Mouse (Mus musculus) MEL (cell line): ENCODE measurements around the gene Mboat2. TPM values are rescaled to one million over a fixed set of nuclear protein-coding genes. Genes with fewer than 3 reads are reported as not detected.

Source experiments
- DNase-seq: peaks from one replicate; pipeline ENCODE4 v3.0.0; 2011; ENCODE audit warnings: low read depth, low spot score
- H3K27ac ChIP-seq: 2 replicates; pipeline ENCODE4 v1.5.1; 2012; ENCODE audit warnings: low read depth, mild to moderate bottlenecking, control low read depth, low read length, moderate library complexity; ENCODE audit not compliant: control insufficient read depth
- H3K27me3 ChIP-seq, 2 experiments: fragments of 150-350 bp in 1 of 2; sonication (generic) in 1 of 2; 2 replicates each; pipeline ENCODE4 v1.6.1; 2012; ENCODE audit warnings: low read length in 2 of 2, mild to moderate bottlenecking in 2 of 2, improper control_type of control experiment in 1 of 2, moderate library complexity in 1 of 2; ENCODE audit not compliant: insufficient read depth in 2 of 2, control insufficient read depth in 1 of 2
- H3K36me3 ChIP-seq, 2 experiments: 2 replicates each; pipeline ENCODE4 v1.6.1; 2012 to 2014; ENCODE audit warnings: low read length in 2 of 2, improper control_type of control experiment in 1 of 2, inconsistent platforms in 1 of 2, mild to moderate bottlenecking in 1 of 2; ENCODE audit not compliant: insufficient read depth in 2 of 2, control insufficient read depth in 1 of 2
- H3K4me1 ChIP-seq, 2 experiments: fragments of 150-350 bp in 1 of 2; sonication (generic) in 1 of 2; 2 replicates each; pipeline ENCODE4 v1.6.1; 2012; ENCODE audit warnings: low read length in 2 of 2, improper control_type of control experiment in 1 of 2, mild to moderate bottlenecking in 1 of 2; ENCODE audit not compliant: insufficient read depth in 2 of 2, control insufficient read depth in 1 of 2
- H3K4me3 ChIP-seq, 2 experiments: fragments of 150-350 bp in 1 of 2; sonication (generic) in 1 of 2; 2 replicates each; pipeline ENCODE4 v1.5.1; 2012; ENCODE audit warnings: low read depth in 2 of 2, low read length in 2 of 2, mild to moderate bottlenecking in 2 of 2, moderate library complexity in 2 of 2, control low read depth in 1 of 2, improper control_type of control experiment in 1 of 2; ENCODE audit not compliant: control insufficient read depth in 1 of 2, insufficient read depth in 1 of 2
- H3K79me2 ChIP-seq: 2 replicates; pipeline ENCODE4 v1.6.1; 2012; ENCODE audit warnings: mild to moderate bottlenecking, low read length, moderate library complexity; ENCODE audit not compliant: control insufficient read depth, poor library complexity, insufficient read depth
- H3K9ac ChIP-seq: 2 replicates; pipeline ENCODE4 v1.6.1; 2012; ENCODE audit warnings: low read depth, mild to moderate bottlenecking, control low read depth, low read length, moderate library complexity; ENCODE audit not compliant: control insufficient read depth, poor library complexity, severe bottlenecking
- H3K9me3 ChIP-seq: fragments of 150-350 bp; sonication (generic); replicated peaks from 2 replicates; pipeline ENCODE4 v1.6.1; 2012; ENCODE audit warnings: mild to moderate bottlenecking, low read length, improper control_type of control experiment, moderate library complexity; ENCODE audit not compliant: insufficient read depth
- BHLHE40 ChIP-seq: IDR thresholded peaks from 2 replicates; pipeline ENCODE4 v1.6.1; 2012; ENCODE audit warnings: low read depth, mild to moderate bottlenecking, inconsistent platforms, low read length, improper control_type of control experiment, borderline replicate concordance
- CHD1 ChIP-seq: IDR thresholded peaks from 2 replicates; pipeline ENCODE4 v1.6.1; 2012; ENCODE audit warnings: low read depth, mild to moderate bottlenecking, inconsistent platforms, low read length, improper control_type of control experiment
- CHD2 ChIP-seq: IDR thresholded peaks from 2 replicates; pipeline ENCODE4 v1.6.1; 2011; ENCODE audit warnings: low read length, improper control_type of control experiment
- CTCF ChIP-seq, 3 experiments: IDR thresholded peaks in 2 of 3; conservative IDR thresholded peaks in 1 of 3; 2 replicates each; pipeline ENCODE4 v1.5.1; 2011 to 2012; ENCODE audit warnings: low read length in 3 of 3, low read depth in 2 of 3, mild to moderate bottlenecking in 2 of 3, improper control_type of control experiment in 1 of 3, inconsistent platforms in 1 of 3, mixed read lengths in 1 of 3, moderate library complexity in 1 of 3; ENCODE audit not compliant: control insufficient read depth in 1 of 3, insufficient read depth in 1 of 3, poor library complexity in 1 of 3, severe bottlenecking in 1 of 3
- ELF1 ChIP-seq: IDR thresholded peaks from 2 replicates; pipeline ENCODE4 v1.6.1; 2014; ENCODE audit warnings: low read depth, mild to moderate bottlenecking, inconsistent platforms, low read length, improper control_type of control experiment, moderate library complexity
- EP300 ChIP-seq, 2 experiments: IDR thresholded peaks; 2 replicates each; pipeline ENCODE4 v1.6.1; 2011; ENCODE audit warnings: improper control_type of control experiment in 2 of 2, low read length in 2 of 2, low read depth in 1 of 2, mild to moderate bottlenecking in 1 of 2
- GATA1 ChIP-seq: IDR thresholded peaks from 2 replicates; pipeline ENCODE4 v1.6.1; 2011; ENCODE audit warnings: low read depth, low read length, improper control_type of control experiment
- HCFC1 ChIP-seq: IDR thresholded peaks from 2 replicates; pipeline ENCODE4 v1.6.1; 2012; ENCODE audit warnings: low read depth, mild to moderate bottlenecking, inconsistent platforms, low read length, improper control_type of control experiment, moderate library complexity
- JUND ChIP-seq: IDR thresholded peaks from 2 replicates; pipeline ENCODE4 v1.6.1; 2011; ENCODE audit warnings: low read depth, mild to moderate bottlenecking, improper control_type of control experiment, low read length
- KAT2A ChIP-seq: conservative IDR thresholded peaks from 2 replicates; pipeline ENCODE4 v1.6.1; 2012; ENCODE audit warnings: low read depth, low read length, improper control_type of control experiment, inconsistent platforms
- MAFK ChIP-seq: IDR thresholded peaks from 2 replicates; pipeline ENCODE4 v1.6.1; 2011; ENCODE audit warnings: low read depth, mild to moderate bottlenecking, low read length, improper control_type of control experiment, borderline replicate concordance
- MAX ChIP-seq: IDR thresholded peaks from 2 replicates; pipeline ENCODE4 v1.6.1; 2011; ENCODE audit warnings: low read length, improper control_type of control experiment
- MAZ ChIP-seq: IDR thresholded peaks from 2 replicates; pipeline ENCODE4 v1.6.1; 2012; ENCODE audit warnings: low read depth, mild to moderate bottlenecking, inconsistent platforms, low read length, improper control_type of control experiment
- MXI1 ChIP-seq: IDR thresholded peaks from 2 replicates; pipeline ENCODE4 v1.6.1; 2011; ENCODE audit warnings: mild to moderate bottlenecking, low read depth, low read length, improper control_type of control experiment
- MYB ChIP-seq: IDR thresholded peaks from 2 replicates; pipeline ENCODE4 v1.6.1; 2011; ENCODE audit warnings: mild to moderate bottlenecking, low read depth, low read length, improper control_type of control experiment
- MYC ChIP-seq: IDR thresholded peaks from 2 replicates; pipeline ENCODE4 v1.6.1; 2011; ENCODE audit warnings: low read depth, mild to moderate bottlenecking, low read length, improper control_type of control experiment, moderate library complexity
- NRF1 ChIP-seq: IDR thresholded peaks from 2 replicates; pipeline ENCODE4 v1.6.1; 2014; ENCODE audit warnings: low read depth, mild to moderate bottlenecking, inconsistent platforms, low read length, improper control_type of control experiment, moderate library complexity; ENCODE audit not compliant: poor library complexity, insufficient read depth, severe bottlenecking
- POLR2A ChIP-seq, 2 experiments: IDR thresholded peaks; 2 replicates each; pipeline ENCODE4 v1.6.1; 2011 to 2012; ENCODE audit warnings: low read length in 2 of 2, mild to moderate bottlenecking in 2 of 2, control low read depth in 1 of 2, improper control_type of control experiment in 1 of 2, low read depth in 1 of 2, moderate library complexity in 1 of 2; ENCODE audit not compliant: control insufficient read depth in 1 of 2, insufficient read depth in 1 of 2, poor library complexity in 1 of 2
- POLR2AphosphoS2 ChIP-seq: IDR thresholded peaks from 2 replicates; pipeline ENCODE4 v1.6.1; 2011; ENCODE audit warnings: low read length, improper control_type of control experiment
- POLR2AphosphoS5 ChIP-seq: IDR thresholded peaks from 2 replicates; pipeline ENCODE4 v1.6.1; 2012; ENCODE audit warnings: low read depth, borderline replicate concordance, mild to moderate bottlenecking, inconsistent platforms, low read length, moderate library complexity, mixed read lengths
- RCOR1 ChIP-seq: IDR thresholded peaks from 2 replicates; pipeline ENCODE4 v1.6.1; 2012; ENCODE audit warnings: low read depth, mild to moderate bottlenecking, inconsistent platforms, low read length, improper control_type of control experiment
- SIN3A ChIP-seq: IDR thresholded peaks from 2 replicates; pipeline ENCODE4 v1.6.1; 2012; ENCODE audit warnings: low read length, improper control_type of control experiment, inconsistent platforms
- SMC3 ChIP-seq: IDR thresholded peaks from 2 replicates; pipeline ENCODE4 v1.6.1; 2011; ENCODE audit warnings: low read depth, low read length, improper control_type of control experiment
- TAL1 ChIP-seq: IDR thresholded peaks from 2 replicates; pipeline ENCODE4 v1.6.1; 2012; ENCODE audit warnings: mild to moderate bottlenecking, inconsistent platforms, low read length, moderate library complexity, mixed read lengths
- UBTF ChIP-seq: IDR thresholded peaks from 2 replicates; pipeline ENCODE4 v1.6.1; 2012; ENCODE audit warnings: low read depth, mild to moderate bottlenecking, inconsistent platforms, low read length, improper control_type of control experiment, moderate library complexity, borderline replicate concordance; ENCODE audit not compliant: insufficient read depth
- ZC3H11A ChIP-seq: IDR thresholded peaks from 2 replicates; pipeline ENCODE4 v1.6.1; 2012; ENCODE audit warnings: low read depth, mild to moderate bottlenecking, inconsistent platforms, low read length, improper control_type of control experiment
- ZKSCAN1 ChIP-seq: IDR thresholded peaks from 2 replicates; pipeline ENCODE4 v1.6.1; 2012; ENCODE audit warnings: low read depth, mild to moderate bottlenecking, inconsistent platforms, low read length, improper control_type of control experiment, moderate library complexity
- ZMIZ1 ChIP-seq: IDR thresholded peaks from 2 replicates; pipeline ENCODE4 v1.6.1; 2012; ENCODE audit warnings: low read depth, mild to moderate bottlenecking, inconsistent platforms, low read length, improper control_type of control experiment, moderate library complexity
- ZNF384 ChIP-seq: IDR thresholded peaks from 2 replicates; pipeline ENCODE4 v1.6.1; 2012; ENCODE audit warnings: low read depth, mild to moderate bottlenecking, inconsistent platforms, low read length, improper control_type of control experiment
- polyA plus RNA-seq, 2 experiments: library from polyadenylated mRNA; stranded (reverse) in 1 of 2; unstranded in 1 of 2; fragments of >175 nt in 1 of 2; fragments of >200 nt in 1 of 2; gene quantifications; 2 replicates each; pipeline versions ENCODE4 v1.2.1 to v1.2.4; 2012; ENCODE audit warnings: low replicate concordance in 2 of 2, low read depth in 1 of 2; ENCODE audit not compliant: insufficient read length in 2 of 2, insufficient read depth in 1 of 2, missing spikeins in 1 of 2
- total RNA-seq: library from RNA; depleted of rRNA; stranded (reverse); fragments of 300-350 nt; gene quantifications from 2 replicates; pipeline ENCODE4 v1.2.3, GENCODE M21; 2012

Mboat2 gene
- total and polyA plus RNA-seq, 3 experiments, result 13.5 TPM; not detected in 1

- H3K27ac ChIP-seq, result peak overlapping the region; percentile 11
- H3K9me3 ChIP-seq, result no peaks in the 10 kb centered on the region
- peaks cover 17 to 37% of the 10 kb centered on the region in 2 experiments for H3K4me1 ChIP-seq
- no peak overlapping the region for H3K4me3 ChIP-seq
- DNase-seq, result no peak
- H3K9ac ChIP-seq, result no peak overlapping the region
- no peaks in the 10 kb centered on the region for H3K79me2 ChIP-seq
- H3K36me3 ChIP-seq, result peaks cover 0 to 38% of the 10 kb centered on the region in 2 experiments; a peak in 3 of 4 replicates
- TF ChIP-seq CHD2 (no peak), CHD1 (no peak), RCOR1 (no peak), TAL1 (peak; percentile 44), POLR2AphosphoS5 (no peak), MAZ (no peak), SIN3A (no peak), MAX (no peak), ZKSCAN1 (no peak), MYC (no peak), UBTF (no peak), NRF1 (no peak), EP300 (IDR thresholded peaks at IDR 0.05; ENCODE audit: low read depth in 1 of 2, low read length in 2 of 2) (peak in 1 of 2 experiments; percentile 26; a peak in 1 of 4 replicates), HCFC1 (no peak), MAFK (no peak), ZNF384 (no peak), BHLHE40 (no peak)
- no peaks in the 10 kb centered on the region for H3K27me3 ChIP-seq
These were observed 56.1 kb downstream of the Mboat2 start for GRCm38 (mm10) chr12:24886800-24887199.

DNA sequence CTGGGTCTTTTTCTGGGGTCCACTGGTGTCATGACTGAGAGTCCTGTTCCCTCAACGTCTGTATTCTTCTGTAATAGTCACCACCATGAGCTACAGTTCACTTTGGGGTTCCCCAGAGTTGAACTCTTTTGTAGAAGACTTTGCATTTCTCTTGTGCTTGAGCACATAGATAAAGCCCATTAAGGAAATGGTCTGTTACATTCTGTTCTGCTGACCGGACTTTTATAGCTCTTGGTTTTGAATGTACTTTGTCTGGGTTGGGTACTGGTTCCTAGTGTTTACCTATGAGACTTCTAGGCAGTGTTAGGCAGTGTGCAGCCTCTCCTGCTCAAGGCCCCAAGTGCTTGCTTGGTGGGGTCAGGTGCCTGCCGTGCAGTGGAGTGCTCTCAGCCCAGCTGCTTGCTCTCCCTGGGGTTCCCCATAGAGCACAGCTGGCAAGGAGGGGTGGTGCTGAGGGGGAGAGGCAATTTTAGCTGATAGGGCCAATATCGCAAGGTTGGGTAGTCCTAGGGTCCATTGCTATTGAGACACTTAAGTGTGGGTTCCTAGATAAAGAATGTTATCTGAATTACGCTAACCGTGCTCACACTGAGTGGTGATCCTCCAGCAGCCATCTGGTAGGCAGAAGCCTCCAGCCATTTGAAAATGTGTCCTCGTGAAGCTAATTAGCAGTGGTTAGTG is 58.8 kb downstream of the Mboat2 start:
- H3K9ac ChIP-seq, result peak overlapping the region; percentile 72
- H3K9me3 ChIP-seq, result no peaks in the 10 kb centered on the region
- no peaks in the 10 kb centered on the region for H3K27me3 ChIP-seq
- H3K27ac ChIP-seq, result peak overlapping the region; percentile 100
- H3K36me3 ChIP-seq, result peaks cover 0 to 59% of the 10 kb centered on the region in 2 experiments; a peak in 2 of 4 replicates
- peak; percentile 92 for DNase-seq
- no peaks in the 10 kb centered on the region for H3K79me2 ChIP-seq
- H3K4me1 ChIP-seq, result peaks cover 30 to 54% of the 10 kb centered on the region in 2 experiments
- H3K4me3 ChIP-seq, result peak overlapping the region; percentile 18 to 39
- TF ChIP-seq GATA1 (peak; percentile 96), HCFC1 (peak; percentile 63), ZC3H11A (no peak), MAX (peak; percentile 67; the same call in 1 of the 2 replicates), MAFK (peak; percentile 58; the same call in 1 of the 2 replicates), ZKSCAN1 (no peak), KAT2A (peak; percentile 36; the same call in 1 of the 2 replicates), JUND (0 out of 2 replicates have a peak, but pooled peaks have one; percentile 25), ELF1 (no peak), POLR2AphosphoS2 (peak; percentile 64), MAZ (peak; percentile 96), SMC3 (no peak), ZNF384 (no peak), SIN3A (peak; percentile 91), EP300 (IDR thresholded peaks at IDR 0.05; ENCODE audit: low read depth in 1 of 2, low read length in 2 of 2) (peak; percentile 93 to 96), POLR2A (IDR thresholded peaks at IDR 0.05; ENCODE audit: control insufficient read depth in 1 of 2, insufficient read depth in 1 of 2, low read depth in 1 of 2, low read length in 2 of 2, poor library complexity in 1 of 2) (peak in 1 of 2 experiments; percentile 73; a peak in 2 of 4 replicates), MYB (peak; percentile 88), CTCF (IDR thresholded peaks at IDR 0.05 in 2 of 3, conservative IDR thresholded peaks at IDR 0.05 in 1 of 3; ENCODE audit: control insufficient read depth in 1 of 3, insufficient read depth in 1 of 3, low read depth in 2 of 3, low read length in 3 of 3, poor library complexity in 1 of 3, severe bottlenecking in 1 of 3) (no peak), ZMIZ1 (no peak; the same call in 1 of the 2 replicates), NRF1 (no peak), POLR2AphosphoS5 (no peak; the same call in 1 of the 2 replicates), CHD2 (no peak), MXI1 (peak; percentile 78)
